Mouse (Mus musculus): Measurements from ENCODE around the gene Midn.

Midn gene

GRCm38 (mm10) chr10:80147719-80148601 is at the start of gene Midn:
Gene Midn (plus strand): TSS chr10:80148272.
- DNase-seq = peak; percentile 71

GRCm38 (mm10) chr10:80098630-80099029 is 49.4 kb upstream of the Midn start:
- DNase-seq = no peak

DNA sequence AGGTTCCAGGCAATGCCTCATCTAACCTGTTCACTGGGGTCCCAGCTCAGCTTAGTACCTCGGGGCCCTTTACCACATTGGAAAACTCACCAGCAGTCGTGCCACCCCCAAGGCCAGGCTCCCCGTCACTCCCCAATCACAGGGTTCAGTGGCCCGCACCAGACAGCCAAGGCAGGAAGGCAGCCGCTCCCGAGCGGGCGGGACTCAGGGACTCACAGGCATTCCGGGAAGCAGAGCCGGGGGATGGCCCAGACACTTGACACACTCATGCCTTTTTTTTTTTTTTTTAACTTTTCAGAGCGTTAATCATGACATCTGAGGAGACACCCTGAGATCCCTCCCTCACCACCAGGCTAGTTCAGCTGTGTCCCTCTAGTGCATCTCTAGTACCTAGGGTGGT is 47.1 kb upstream of the Midn start:
- no peak for DNase-seq

GRCm38 (mm10) chr10:80102216-80102915 is 45.7 kb upstream of the Midn start:
- peak; percentile 85 for DNase-seq

DNA sequence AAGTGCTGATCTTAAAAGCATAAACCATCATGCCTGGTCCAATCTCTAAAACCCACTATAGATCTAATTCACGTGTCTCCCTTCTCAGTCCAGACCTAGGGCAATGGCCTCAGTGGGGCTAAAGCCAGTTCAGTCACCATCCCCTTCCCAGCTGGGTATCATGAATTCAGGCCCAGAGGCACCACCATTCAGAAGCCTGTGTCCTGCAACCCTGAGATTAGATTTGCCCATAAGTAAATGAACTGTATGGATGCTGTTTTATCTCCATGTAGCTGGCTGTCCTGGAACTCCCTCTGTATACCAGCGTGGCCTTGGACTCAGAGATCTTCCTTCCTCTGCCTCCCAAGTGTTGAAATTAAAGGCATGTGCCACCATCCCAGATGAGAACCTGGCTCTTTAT is 45.0 kb upstream of the Midn start:
- DNase-seq = no peak

GRCm38 (mm10) chr10:80104181-80104580 is 43.9 kb upstream of the Midn start:
- DNase-seq = no peak

DNA sequence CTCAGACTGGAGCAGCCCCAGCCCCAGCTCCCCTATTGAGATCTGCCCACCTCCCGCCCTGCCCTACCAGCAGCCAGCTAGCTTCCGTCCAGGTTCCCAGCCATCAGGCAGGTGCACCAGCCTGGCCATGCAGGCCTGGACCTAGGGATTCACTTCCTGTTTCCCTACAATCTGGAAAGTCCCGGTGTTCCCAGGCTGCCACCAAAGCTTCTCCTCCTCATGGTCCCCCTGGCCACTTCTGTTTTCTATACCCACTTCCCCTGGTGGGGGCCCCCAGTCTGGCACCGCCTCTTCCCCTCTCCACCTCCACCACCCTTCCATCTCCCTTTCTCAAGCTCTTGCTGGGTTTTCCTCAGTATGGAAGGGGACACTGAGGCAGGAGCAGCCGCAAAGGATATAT is 42.6 kb upstream of the Midn start, which contains the start of gene Sbno2:
TSS of gene Sbno2 (minus strand) at position 112 of the 400 bp plus-strand sequence.
- no peak for DNase-seq

GRCm38 (mm10) chr10:80105926-80106325 is 42.1 kb upstream of the Midn start:
- DNase-seq = no peak

- DNase-seq = no peak
These were observed 40.4 kb upstream of the Midn start for GRCm38 (mm10) chr10:80107678-80108077.

DNA sequence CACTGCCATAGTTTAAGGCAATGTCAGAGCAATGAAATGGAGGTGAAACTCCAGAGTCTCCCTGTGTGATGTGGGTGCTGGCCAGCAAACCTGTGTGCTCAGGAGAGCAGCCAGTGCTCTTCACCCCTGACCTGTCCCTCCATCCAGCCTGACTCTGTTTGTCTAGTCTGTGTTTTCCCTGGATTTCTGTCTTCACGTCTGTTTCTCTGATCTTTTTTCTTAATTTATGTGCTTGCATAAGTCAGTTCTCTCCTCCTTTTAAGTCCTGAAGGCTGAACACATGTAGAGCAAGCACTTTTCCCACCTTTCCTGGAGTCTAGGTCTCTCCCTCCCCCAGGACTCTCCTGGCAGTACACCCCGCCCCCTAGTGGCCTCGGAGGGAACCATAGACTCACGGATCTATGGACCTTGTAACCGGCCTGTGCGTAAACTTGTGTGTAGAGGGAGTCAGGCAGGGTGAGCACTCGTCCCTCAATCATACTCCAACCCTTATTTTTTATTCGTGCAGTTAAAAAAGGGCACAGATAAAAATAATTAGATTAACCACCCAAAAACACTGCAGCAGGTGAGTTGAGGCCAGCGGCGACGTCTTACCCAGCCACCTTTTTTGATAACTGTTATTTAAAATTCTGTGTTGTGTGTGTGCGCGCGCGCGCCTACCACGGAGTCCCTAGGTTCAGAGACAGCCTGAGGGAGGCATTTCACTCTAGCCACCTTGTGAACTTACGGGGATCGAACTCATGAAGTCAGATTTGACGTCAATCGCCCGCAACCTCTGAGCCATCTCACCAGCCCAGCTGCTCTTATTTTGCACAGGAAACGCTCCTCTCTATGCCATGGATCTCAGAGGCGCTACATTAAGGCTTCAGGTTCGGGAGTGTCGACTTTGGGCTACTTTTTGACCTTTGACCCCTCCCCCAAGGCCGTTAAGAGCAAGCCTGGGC is 33.5 kb upstream of the Midn start:
- peak; percentile 88 for DNase-seq

- DNase-seq = peak; percentile 100
These were observed 32.7 kb upstream of the Midn start, which contains the start of gene Stk11 for GRCm38 (mm10) chr10:80115290-80115943. Gene Stk11 (plus strand): TSS chr10:80115803.

DNA sequence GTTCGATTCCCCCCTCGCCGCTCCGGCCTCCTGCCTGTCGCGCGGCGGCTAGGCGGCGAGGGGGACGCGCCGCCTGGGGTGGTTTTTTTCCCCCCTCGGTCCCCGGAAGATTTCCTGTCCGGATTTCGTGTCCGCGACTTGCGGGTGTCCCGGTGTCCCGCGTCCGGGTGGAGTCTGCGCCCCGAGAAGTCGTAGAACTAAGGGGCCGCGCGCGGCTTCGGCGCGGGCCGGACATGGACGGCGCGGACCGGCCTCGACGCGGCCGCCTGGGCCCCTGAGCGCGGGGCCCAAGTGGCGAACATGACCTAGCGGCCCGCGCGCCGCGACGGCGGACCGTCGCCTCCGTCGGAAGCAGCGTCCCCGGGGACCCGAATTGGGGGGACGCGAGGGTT is 32.1 kb upstream of the Midn start:
- no peak for DNase-seq

DNA sequence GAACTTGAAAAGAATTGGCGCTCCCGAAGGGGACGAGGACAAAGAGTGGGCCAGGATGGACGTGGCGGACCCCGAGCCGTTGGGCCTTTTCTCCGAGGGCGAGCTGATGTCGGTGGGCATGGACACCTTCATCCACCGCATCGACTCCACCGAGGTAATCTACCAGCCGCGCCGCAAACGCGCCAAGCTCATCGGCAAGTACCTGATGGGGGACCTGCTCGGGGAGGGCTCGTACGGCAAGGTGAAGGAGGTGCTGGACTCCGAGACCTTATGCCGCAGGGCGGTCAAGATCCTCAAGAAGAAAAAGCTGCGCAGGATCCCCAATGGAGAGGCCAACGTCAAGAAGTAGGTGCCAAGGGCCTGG is 31.5 kb upstream of the Midn start:
- no peak for DNase-seq

DNA sequence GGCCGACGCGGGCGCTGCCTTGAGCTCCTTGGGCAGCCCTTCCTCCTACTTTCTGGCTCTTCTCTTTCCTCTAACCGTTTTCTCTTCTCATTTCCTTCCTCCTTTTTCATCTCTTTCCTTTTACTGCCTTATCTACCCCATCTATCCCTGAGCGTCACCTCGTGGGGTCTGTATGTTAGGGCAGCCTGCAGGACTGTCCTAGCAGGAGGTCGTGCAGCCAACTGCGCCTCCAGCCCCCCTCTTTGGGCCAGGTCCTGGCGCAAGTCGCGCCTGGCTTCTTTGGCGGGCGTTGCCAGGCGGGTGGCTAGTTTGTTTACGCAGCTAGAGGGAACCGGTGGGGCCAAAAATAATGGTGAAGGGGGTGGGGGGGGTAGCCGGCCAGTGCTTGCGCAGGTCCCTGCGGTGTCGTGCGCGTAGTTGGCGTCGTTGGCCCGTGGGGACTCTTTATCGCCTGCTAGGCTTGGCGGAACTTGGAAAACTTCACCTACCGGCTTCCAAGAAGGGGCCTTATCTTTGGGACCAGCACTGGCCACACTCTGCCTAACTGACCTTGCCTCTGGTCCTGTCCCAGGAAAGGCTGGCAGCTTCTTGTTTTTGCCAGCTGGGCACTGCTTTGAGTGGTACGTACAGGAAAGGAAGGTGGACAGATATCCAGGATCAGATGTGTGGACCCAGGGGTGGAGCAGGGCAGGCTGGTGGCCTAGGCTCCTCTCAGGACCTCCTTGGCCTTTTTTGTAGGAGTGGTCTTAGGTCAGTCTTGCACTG is 31.0 kb upstream of the Midn start:
- no peak for DNase-seq

GRCm38 (mm10) chr10:80117736-80118135 is 30.3 kb upstream of the Midn start:
- no peak for DNase-seq

DNA sequence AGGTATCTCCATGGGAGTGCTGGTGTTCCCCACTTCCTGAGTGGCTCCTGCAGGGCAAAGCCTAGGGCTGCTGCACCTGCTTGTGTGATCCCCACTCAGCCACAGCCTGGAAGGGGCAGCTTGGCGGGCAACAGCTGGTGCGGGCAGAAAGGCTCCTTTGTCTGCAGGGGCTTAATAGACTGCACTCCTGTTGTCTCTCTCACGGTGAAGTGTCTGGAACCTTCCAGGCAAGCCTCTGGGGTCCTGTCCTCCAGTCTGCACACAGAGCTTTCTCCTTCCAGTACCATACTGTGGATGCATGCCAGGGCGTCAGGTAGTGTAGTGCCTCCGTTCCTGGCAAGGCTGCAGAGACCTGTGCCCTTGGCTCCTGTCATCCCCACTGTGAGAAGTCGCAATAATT is 29.5 kb upstream of the Midn start:
- no peak for DNase-seq

DNA sequence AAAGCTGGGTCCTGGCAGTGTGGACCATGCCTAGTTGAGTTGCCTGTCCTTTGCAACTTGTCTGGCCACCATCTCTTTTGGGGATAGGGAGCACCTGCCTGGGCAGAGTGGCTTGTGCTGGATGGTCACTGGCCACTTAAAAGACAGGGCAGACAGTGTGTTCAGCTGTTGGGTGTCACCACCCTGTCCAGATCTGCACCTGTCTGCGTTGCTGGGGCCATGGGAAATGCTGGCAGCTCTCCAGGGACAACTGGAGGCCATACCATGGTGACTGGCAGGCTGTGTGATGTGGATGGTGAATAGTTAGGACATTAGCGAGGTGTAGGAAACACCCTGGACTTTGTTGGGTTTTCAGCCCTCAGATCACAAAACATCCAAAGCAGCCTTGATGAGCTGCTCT is 27.9 kb upstream of the Midn start:
- no peak for DNase-seq

- DNase-seq = no peak
These were observed 26.4 kb upstream of the Midn start for GRCm38 (mm10) chr10:80121639-80122038.

- no peak for DNase-seq
These were observed 24.0 kb upstream of the Midn start for GRCm38 (mm10) chr10:80123932-80124562.

- DNase-seq = no peak
These were observed 20.2 kb upstream of the Midn start for GRCm38 (mm10) chr10:80127920-80128319.

DNA sequence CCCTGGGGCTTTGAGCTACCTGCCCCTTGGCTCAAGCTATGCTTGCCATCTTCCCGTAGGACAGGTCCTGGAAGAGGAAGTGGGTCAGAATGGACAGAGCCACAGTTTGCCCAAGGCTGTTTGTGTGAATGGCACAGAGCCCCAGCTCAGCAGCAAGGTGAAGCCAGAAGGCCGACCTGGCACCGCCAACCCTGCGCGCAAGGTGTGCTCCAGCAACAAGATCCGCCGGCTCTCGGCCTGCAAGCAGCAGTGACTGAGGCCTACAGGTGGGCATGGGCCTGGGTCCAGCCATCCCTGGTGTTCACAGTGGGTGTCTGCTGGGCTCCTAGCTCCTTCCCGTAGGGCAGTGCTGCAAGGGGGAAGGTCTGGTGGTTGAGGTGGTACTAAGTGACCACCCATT is 18.2 kb upstream of the Midn start:
- DNase-seq = no peak
